Mouse (Mus musculus) splenic B cell, adult 2 months (primary cell): ENCODE results near the gene Wdfy3.

Experiments used
- DNase-seq: peaks from one replicate; pipeline ENCODE4 v3.0.0-alpha.2; 2011; ENCODE audit warnings: low read depth, low spot score
- H3K27me3 ChIP-seq: 2 replicates; pipeline ENCODE4 v1.6.1; 2012; ENCODE audit warnings: mild to moderate bottlenecking, low read length, moderate library complexity, mixed read lengths; ENCODE audit not compliant: control insufficient read depth, poor library complexity, insufficient read depth, severe bottlenecking
- H3K36me3 ChIP-seq: 2 replicates; pipeline ENCODE4 v1.6.1; 2012; ENCODE audit warnings: mild to moderate bottlenecking, low read length, moderate library complexity, mixed read lengths; ENCODE audit not compliant: control insufficient read depth, poor library complexity, insufficient read depth, severe bottlenecking

Wdfy3 gene

DNA sequence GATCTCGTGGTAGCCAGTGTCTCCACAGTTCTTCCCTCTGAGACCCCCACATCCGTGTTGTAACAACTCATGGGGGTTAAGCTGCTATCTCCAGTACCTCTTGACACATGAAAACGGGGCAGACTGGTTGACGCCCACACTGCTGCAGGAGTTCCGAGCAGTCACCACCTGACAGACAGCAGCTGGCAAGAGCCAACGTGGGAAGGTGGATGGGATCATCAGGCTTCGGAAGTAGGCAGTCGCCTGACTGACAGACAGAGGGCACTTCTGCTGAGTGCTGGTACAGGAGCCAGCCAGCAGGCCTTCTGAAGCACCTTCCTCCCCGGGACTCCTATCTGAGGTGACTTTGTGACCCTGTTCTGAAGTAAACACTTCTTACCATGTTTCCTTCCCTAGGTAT lies 191.3 kb downstream of the Wdfy3 start:
- Histone ChIP-seq H3K27me3 (no peaks in the 10 kb centered on the region), H3K36me3 (no peaks in the 10 kb centered on the region)
- no peak for DNase-seq

DNA sequence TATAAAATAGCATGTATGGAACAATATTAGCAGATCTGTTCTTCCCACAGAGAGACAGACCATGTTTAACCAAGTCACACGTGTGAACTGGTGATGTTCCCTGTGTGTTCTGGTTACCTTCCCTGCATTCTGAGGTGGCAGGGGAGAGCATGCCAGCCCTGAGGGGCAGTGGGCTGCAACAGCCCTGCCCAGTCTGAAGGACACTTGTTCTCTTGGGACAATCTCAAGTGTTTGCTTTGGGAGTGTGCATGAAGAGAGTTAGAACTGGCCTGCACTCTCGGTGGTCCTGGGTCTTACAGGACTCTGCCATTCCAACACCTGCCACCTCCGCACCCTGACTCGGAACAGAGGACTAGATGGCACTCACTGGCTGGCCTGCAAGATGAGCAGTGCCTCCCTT lies 193.5 kb downstream of the Wdfy3 start:
- Histone ChIP-seq H3K27me3 (no peaks in the 10 kb centered on the region), H3K36me3 (no peaks in the 10 kb centered on the region)
- no peak for DNase-seq

DNA sequence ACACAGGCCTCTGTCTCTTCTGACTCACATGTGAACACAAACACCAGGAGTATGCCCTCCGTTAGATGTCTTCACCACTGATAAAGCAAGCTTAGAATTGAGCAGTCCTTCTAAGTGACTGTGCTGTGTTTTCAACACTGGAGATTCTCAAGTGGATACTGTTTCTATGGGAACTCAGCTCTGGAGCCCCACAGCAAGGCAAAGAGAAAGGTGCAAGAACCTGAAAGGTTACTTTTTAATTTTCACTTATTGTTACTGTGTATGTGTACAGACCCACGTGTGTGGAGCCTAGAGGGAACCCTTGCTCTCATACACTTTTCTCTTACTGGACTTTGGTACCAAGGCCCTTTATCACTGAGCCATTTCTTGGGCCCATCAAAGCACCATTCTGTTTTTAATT lies 203.0 kb downstream of the Wdfy3 start:
- no peak for DNase-seq
- H3K27me3 ChIP-seq = no peaks in the 10 kb centered on the region

DNA sequence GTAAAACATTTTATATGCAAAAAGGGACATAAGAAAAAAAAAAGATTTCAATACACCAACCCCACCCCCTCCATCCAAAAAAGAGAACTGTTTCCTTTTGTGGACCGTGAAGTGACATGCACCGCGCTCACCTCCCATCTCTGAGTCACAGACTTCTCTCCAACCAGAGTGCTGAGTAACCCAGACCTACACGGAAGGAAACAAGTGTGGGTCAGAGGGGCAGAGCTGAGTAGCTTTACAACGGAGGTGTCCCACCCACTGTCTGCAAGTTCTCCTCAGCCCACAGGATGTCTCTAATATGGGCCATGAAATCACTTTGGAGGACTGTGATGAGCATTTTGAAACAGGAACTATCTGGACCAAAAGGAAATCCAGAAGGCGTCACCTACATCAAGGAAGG lies 205.8 kb downstream of the Wdfy3 start:
- no peaks in the 10 kb centered on the region for H3K36me3 ChIP-seq
- DNase-seq = peak; percentile 25
- no peaks in the 10 kb centered on the region for H3K27me3 ChIP-seq

More for the DNA sequence above, 203.0 kb downstream of the Wdfy3 start:
- H3K36me3 ChIP-seq = no peaks in the 10 kb centered on the region

DNA sequence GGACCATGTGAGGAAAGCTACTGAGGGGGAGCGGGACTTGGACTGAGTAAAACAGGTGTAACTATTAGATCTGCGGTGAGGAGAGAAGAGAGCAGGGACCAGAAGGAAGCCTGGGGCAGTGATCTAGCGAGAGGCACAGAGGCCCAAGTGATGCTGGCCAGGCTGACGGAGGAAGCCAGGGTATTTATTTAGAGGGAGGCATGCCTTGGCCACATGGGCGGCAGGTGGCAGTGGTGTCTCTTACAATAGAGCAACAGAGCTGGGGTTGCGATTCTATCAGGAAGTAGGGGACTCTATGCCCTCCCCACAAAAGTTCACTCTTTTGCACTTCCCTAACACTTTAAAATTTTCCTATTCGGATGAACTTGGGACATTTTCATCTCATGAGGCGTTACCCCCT lies 207.1 kb downstream of the Wdfy3 start:
- DNase-seq = no peak
- Histone ChIP-seq H3K27me3 (no peaks in the 10 kb centered on the region), H3K36me3 (no peaks in the 10 kb centered on the region)

DNA sequence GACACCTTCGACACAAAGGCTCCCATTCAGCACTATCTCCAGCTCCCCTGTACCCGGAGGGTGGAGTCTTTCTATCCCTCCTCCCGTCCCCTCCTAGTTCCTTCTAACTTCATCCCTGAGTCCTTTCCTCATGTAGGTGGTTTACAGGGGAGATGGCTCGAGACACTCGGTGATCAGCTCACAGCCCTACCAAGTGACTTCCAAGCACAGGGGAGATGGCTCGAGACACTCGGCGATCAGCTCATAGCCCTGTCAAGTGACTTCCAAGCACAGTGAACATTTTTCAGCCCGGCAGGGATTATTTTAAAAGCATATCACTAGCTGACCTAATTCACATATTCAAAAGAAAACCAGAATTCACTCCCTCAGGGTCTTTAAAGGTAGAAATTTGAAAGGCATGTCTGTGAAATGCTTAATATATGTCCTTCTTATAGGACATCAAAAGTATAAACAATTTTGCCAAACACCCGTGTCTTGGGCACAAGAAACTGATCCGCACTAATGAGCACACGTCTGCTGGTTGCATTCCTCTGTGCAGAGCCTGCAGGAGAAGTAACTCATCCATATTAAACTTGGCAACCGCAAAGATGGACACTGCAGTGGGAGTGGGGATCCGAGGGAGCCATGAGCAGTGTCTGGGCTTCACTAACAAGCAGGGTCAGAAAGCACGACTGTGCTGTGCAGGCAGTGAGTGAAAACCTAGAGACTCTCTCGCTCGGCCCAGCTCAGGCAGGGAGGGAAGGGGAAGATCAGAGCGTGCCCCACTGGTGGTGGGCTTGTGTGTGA lies 207.7 kb downstream of the Wdfy3 start:
- Histone ChIP-seq H3K27me3 (no peaks in the 10 kb centered on the region), H3K36me3 (no peaks in the 10 kb centered on the region)
- no peak for DNase-seq

DNA sequence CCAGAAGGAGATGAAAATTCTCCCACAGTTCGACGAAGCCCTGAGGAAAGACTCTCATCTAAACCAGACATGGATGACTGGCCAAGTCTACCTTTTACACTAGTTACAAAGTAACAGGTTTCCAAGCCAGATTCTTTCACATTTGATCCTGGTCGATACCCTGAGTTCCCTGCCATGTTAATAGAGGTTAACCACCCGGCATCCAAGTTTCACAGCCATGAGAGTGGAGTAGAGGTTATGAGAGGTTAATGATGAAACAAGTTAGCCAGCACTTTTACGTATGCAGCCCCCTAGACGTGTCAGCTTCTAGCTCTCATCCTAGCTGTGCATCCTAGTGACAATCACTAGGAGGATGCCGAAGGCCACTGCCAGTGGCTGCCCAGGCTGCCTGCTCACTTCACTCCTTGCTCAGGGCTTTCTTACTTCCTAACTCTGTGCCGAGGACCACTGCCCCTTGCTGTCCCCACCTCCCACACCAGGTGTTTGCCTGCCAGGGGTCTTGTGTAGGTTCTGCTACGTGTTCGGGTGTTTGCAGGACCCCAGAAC lies 210.8 kb downstream of the Wdfy3 start:
- no peak for DNase-seq
- no peaks in the 10 kb centered on the region for H3K36me3 ChIP-seq
- H3K27me3 ChIP-seq = no peaks in the 10 kb centered on the region

DNA sequence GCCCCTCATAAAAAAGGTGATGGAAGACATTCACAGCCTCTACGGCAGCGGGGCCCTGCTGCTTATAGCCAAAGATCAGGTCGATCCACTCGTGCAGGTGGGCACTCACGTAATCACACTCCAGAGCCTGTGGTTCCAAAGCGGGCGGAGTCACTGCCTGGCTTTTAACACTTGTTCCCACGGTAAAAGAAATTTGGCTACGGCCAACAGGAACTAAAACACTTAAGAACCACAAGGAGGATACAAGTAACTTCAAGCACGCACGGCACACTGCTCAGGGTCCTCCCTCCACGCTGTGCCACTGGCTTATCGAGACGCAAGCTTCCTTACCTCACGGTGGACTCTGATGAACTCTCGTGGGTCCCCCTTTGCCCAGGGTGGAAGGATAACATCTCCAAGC lies 214.2 kb downstream of the Wdfy3 start:
- Histone ChIP-seq H3K36me3 (no peaks in the 10 kb centered on the region), H3K27me3 (no peaks in the 10 kb centered on the region)
- DNase-seq = no peak

DNA sequence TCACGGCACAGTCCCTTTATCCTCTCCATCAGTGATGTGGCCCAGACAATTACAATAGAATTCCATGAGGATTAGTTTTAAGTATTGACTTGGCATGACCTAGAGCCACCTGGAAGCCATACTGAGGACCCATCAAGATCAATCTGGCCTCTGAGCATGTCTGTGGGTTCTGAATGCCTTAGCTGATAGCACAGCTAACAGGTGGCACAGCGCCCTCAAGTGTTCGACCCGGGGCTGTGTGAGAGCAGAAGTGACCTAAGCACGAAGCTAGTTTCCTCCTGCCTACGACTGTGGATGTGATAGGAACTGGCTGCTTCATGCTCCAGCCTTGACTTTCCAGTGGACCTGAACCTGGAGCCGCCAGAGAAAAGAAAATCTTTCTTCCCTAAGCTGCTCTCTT lies 215.1 kb downstream of the Wdfy3 start:
- no peaks in the 10 kb centered on the region for H3K27me3 ChIP-seq
- DNase-seq = no peak
- H3K36me3 ChIP-seq = no peaks in the 10 kb centered on the region

DNA sequence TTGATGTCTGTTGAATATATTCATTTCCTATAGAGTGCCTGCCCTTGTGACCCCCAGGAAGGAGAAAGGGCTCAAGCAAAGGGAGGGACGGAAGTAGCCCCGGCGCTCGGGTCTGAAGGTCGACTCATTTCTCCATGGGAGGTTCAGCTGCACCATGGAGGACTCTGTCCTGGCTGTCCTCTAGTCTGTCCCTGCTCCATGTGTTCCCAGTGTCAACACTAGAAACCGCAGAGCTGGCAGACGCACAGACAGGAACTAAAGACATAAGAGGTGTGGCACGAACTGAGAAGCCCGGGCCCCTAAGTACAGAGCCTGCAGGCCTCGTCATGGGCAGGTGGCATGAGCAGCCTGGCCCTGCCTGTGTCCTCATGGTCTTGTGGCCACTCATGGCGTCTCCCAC lies 215.6 kb downstream of the Wdfy3 start:
- Histone ChIP-seq H3K36me3 (no peaks in the 10 kb centered on the region), H3K27me3 (no peaks in the 10 kb centered on the region)
- no peak for DNase-seq

DNA sequence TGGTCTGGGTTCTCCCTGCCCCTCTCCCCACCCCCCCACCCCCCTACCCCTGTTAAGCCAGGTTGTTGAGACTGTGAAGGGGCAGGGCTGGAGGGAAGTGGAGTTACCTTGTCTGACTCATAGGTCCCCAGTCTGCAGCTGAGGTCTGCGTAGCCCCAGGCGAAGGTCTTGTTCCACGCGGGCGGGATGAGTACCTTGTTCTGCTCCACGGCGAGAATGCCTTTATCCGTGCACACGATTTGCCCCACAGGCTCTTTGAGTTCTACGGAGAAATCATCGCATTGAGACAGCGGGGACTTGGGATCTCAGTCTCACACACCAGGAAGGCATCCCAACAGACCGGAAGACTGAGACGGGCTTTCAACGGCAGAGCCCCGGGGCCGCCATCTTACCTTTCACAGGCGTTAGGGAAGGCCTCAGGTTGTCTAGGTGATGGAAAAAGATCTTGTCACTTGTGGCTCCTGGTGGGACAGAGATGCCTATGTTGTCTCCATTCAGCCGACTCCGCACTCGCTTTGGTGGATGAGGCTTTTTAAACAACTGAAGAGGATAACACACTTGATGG lies 217.5 kb downstream of the Wdfy3 start:
- Histone ChIP-seq H3K27me3 (no peaks in the 10 kb centered on the region), H3K36me3 (no peaks in the 10 kb centered on the region)
- no peak for DNase-seq

DNA sequence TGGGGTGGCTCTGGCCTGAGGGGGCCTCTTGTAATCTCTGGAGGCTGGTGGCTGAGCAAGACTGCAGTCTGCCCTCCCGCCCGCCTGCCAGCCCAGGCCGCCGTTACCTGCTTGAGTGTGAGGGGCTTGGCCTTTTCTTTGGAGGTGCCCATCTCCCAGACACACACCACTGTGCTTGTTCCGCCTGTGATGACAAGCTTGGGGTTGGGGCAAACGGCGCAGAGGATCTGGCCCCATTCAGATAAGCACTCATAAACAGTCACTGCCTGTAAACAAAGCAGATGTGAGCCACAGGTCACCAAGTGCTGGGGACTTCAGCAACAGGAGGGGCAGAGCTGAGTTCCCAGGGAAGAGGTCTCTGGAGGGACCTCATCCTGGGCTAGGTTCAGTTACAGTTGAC lies 218.6 kb downstream of the Wdfy3 start:
- Histone ChIP-seq H3K27me3 (no peaks in the 10 kb centered on the region), H3K36me3 (no peaks in the 10 kb centered on the region)
- DNase-seq = no peak

DNA sequence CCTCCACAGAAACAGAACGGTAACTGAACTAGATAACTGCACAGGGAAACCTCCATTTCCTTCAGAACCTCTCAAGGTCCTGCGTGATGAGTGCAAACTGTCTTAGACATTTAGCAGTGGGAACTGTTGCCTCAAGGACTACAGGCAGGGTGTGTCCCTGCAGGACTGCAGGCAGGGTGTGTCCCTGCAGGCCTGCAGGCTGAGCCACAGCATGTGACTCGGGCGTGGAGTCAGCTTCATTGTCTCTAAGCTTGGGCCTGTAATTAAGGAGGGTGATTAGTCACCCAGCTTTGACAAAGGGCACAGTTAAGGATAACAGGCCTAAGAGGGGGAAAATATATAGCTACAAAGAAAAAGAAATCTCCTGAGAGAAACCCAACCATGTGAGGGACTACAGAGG lies 222.0 kb downstream of the Wdfy3 start:
- no peaks in the 10 kb centered on the region for H3K27me3 ChIP-seq
- H3K36me3 ChIP-seq = no peaks in the 10 kb centered on the region
- DNase-seq = no peak

DNA sequence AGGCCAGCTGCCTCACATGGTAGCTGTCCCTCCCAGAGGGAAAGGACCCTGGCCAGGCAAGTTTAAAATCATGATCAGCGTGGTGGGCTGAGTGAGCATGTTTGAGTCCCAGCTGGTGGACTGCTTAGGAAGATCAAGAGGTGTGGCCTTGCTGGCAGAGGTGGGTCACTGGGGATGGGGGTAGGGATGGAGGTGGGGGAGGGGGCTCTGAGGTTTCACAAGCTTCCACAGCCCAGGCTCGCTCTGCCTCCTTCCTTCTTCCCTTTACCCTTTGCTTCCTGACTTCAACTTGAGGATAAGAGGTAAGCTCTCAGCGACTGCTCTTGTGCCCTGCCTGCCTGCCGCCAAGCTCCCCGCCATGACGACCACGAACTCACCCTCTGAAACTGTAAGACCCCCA lies 222.4 kb downstream of the Wdfy3 start:
- Histone ChIP-seq H3K27me3 (no peaks in the 10 kb centered on the region), H3K36me3 (no peaks in the 10 kb centered on the region)
- no peak for DNase-seq

DNA sequence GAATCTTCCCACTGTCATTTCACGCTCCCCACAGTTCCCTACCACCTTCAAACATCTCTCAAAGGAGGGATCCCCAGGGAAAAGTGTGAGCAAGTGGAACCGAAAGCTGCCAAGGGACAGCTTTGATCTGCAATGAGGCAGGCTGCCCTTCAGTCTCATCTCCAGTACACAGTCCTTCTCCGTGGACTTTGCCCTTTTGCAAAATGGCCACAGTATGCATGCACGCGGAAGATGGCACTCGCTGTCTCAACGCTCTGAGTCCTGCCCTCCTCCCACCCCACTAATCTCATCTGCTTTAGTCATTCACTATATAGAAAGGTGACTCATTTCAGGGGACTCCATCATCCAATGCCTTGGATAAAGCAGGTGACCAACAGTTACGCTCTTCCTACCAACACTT lies 223.8 kb downstream of the Wdfy3 start:
- no peaks in the 10 kb centered on the region for H3K36me3 ChIP-seq
- H3K27me3 ChIP-seq = no peaks in the 10 kb centered on the region
- DNase-seq = no peak
